Mouse (Mus musculus): ENCODE measurements around the gene Etfb.

GRCm38 (mm10) chr7:43399501-43399900 lies 44.4 kb upstream of the Etfb start:
- no peak for TF ChIP-seq GATA1 (IDR thresholded peaks at IDR 0.05; ENCODE audit: low read length)
- no peak for TF ChIP-seq TAL1 (IDR thresholded peaks at IDR 0.05; ENCODE audit: low read length)

Data from erythroblast, embryonic 14.5 days (primary cell).